Mouse (Mus musculus) thymus, adult 2 months (tissue): Measurements from ENCODE around the gene Cdh15. TPM values are rescaled to one million over a fixed set of nuclear protein-coding genes. Genes with fewer than 3 reads are reported as not detected.

Source experiments
- DNase-seq: peaks from one replicate; pipeline ENCODE4 v3.0.0; 2021
- H3K27ac ChIP-seq: fragments of 200-500 bp; 2 replicates; pipeline ENCODE4 v1.5.1; 2012; ENCODE audit warnings: low read length, control low read depth; ENCODE audit not compliant: control insufficient read depth, insufficient read depth
- H3K27me3 ChIP-seq: fragments of 200-500 bp; 2 replicates; pipeline ENCODE4 v1.6.1; 2012; ENCODE audit warnings: mild to moderate bottlenecking, low read length, moderate library complexity, mixed read lengths; ENCODE audit not compliant: control insufficient read depth, insufficient read depth
- H3K36me3 ChIP-seq: fragments of 200-500 bp; 2 replicates; pipeline ENCODE4 v1.6.1; 2012; ENCODE audit warnings: mild to moderate bottlenecking, low read length, moderate library complexity; ENCODE audit not compliant: control insufficient read depth, insufficient read depth
- H3K4me1 ChIP-seq: fragments of 200-500 bp; replicated peaks from 2 replicates; pipeline ENCODE4 v1.6.1; 2012; ENCODE audit warnings: low read length; ENCODE audit not compliant: control insufficient read depth, insufficient read depth
- H3K4me3 ChIP-seq: fragments of 200-500 bp; 2 replicates; pipeline ENCODE4 v1.5.1; 2012; ENCODE audit warnings: mild to moderate bottlenecking, low read length, control low read depth, moderate library complexity; ENCODE audit not compliant: control insufficient read depth, insufficient read depth
- CTCF ChIP-seq: fragments of 200-500 bp; IDR thresholded peaks from 2 replicates; pipeline ENCODE4 v1.5.1; 2012; ENCODE audit warnings: mild to moderate bottlenecking, control low read depth, low read length, moderate library complexity, borderline replicate concordance; ENCODE audit not compliant: control insufficient read depth, poor library complexity, insufficient read depth; ENCODE audit errors: extremely low read depth
- POLR2A ChIP-seq: fragments of 200-500 bp; IDR thresholded peaks from 2 replicates; pipeline ENCODE4 v1.6.1; 2012; ENCODE audit warnings: mild to moderate bottlenecking, low read length, control low read depth, moderate library complexity; ENCODE audit not compliant: control insufficient read depth, poor library complexity, insufficient read depth; ENCODE audit errors: extremely low read depth
- WGBS: fragments of 180-500 bp; shearing (Covaris S2); methylation state at CpG from one replicate; pipeline ENCODE4 v1.1.7; 2018; 5-methylcytosine and 5-hydroxymethylcytosine counted together
- polyA plus RNA-seq: library from polyadenylated mRNA; depleted of rRNA; stranded (reverse); fragments of >200 nt; gene quantifications from 2 replicates; pipeline ENCODE4 v1.2.3, GENCODE M21; 2012

Gene Cdh15
- polyA plus RNA-seq, 1 experiment: 0.11 TPM

GRCm38 (mm10) chr8:122844161-122844560, 3.6 kb upstream of the Cdh15 start:
- Histone ChIP-seq H3K4me1 (peaks cover 5% of the 10 kb centered on the region), H3K36me3 (no peaks in the 10 kb centered on the region), H3K4me3 (no peak overlapping the region), H3K27ac (no peak overlapping the region), H3K27me3 (no peaks in the 10 kb centered on the region)
- 64% methylated on average over 3 of the region's 3 CpGs for WGBS
- no peak for DNase-seq
- TF ChIP-seq CTCF: no peak
- TF ChIP-seq POLR2A: no peak

GRCm38 (mm10) chr8:122845662-122846061, 2.1 kb upstream of the Cdh15 start:
- Histone ChIP-seq H3K27ac (no peak overlapping the region), H3K4me3 (no peak overlapping the region), H3K36me3 (no peaks in the 10 kb centered on the region), H3K4me1 (no peaks in the 10 kb centered on the region; the same call in 1 of the 2 replicates), H3K27me3 (no peaks in the 10 kb centered on the region)
- no peak for DNase-seq
- no peak for TF ChIP-seq POLR2A
- TF ChIP-seq CTCF: no peak
- 85% methylated on average over 4 of the region's 4 CpGs for WGBS

- TF ChIP-seq POLR2A (no peak), CTCF (no peak)
- WGBS: 93% methylated on average over 9 of the region's 11 CpGs
- Histone ChIP-seq H3K36me3 (no peaks in the 10 kb centered on the region), H3K4me3 (no peak overlapping the region), H3K27ac (no peak overlapping the region), H3K27me3 (no peaks in the 10 kb centered on the region), H3K4me1 (no peaks in the 10 kb centered on the region; the same call in 1 of the 2 replicates)
- DNase-seq: no peak
Measured at GRCm38 (mm10) chr8:122849152-122849910, 1.6 kb downstream of the Cdh15 start.

- no peak for DNase-seq
Measured at GRCm38 (mm10) chr8:122850641-122851240, 3.0 kb downstream of the Cdh15 start.

GRCm38 (mm10) chr8:122851692-122852545, 4.2 kb downstream of the Cdh15 start:
- no peaks in the 10 kb centered on the region for H3K36me3 ChIP-seq
- 80% methylated on average over 12 of the region's 12 CpGs for WGBS
- no peak overlapping the region for H3K27ac ChIP-seq
- no peak for DNase-seq
- H3K27me3 ChIP-seq: no peaks in the 10 kb centered on the region
- no peaks in the 10 kb centered on the region; the same call in 1 of the 2 replicates for H3K4me1 ChIP-seq
- no peak overlapping the region for H3K4me3 ChIP-seq
- no peak for TF ChIP-seq POLR2A
- no peak for TF ChIP-seq CTCF

More at GRCm38 (mm10) chr8:122850641-122851240, 3.0 kb downstream of the Cdh15 start:
- Histone ChIP-seq H3K27ac (no peak overlapping the region), H3K4me1 (no peaks in the 10 kb centered on the region; the same call in 1 of the 2 replicates), H3K27me3 (no peaks in the 10 kb centered on the region), H3K4me3 (no peak overlapping the region), H3K36me3 (no peaks in the 10 kb centered on the region)
- TF ChIP-seq CTCF: no peak
- WGBS: 92% methylated on average over 3 of the region's 3 CpGs

- no peak for DNase-seq
- Histone ChIP-seq H3K4me3 (no peak overlapping the region), H3K36me3 (no peaks in the 10 kb centered on the region), H3K27me3 (no peaks in the 10 kb centered on the region), H3K4me1 (no peaks in the 10 kb centered on the region; the same call in 1 of the 2 replicates), H3K27ac (no peak overlapping the region)
- no peak for TF ChIP-seq CTCF
- no peak for TF ChIP-seq POLR2A
- 31% methylated on average over 1 of the region's 1 CpGs for WGBS
Measured at GRCm38 (mm10) chr8:122852546-122852905, 4.8 kb downstream of the Cdh15 start.
